Mouse (Mus musculus) olfactory bulb, adult 2 months (tissue): ENCODE results near the gene Stkld1.

Experiments used
- CTCF ChIP-seq: fragments of 200-500 bp; IDR thresholded peaks from 2 replicates; pipeline ENCODE4 v1.5.1; 2012; ENCODE audit warnings: low read depth, mild to moderate bottlenecking, low read length, moderate library complexity; ENCODE audit not compliant: insufficient read depth
- POLR2A ChIP-seq: fragments of 200-500 bp; IDR thresholded peaks from 2 replicates; pipeline ENCODE4 v1.6.1; 2012; ENCODE audit warnings: mild to moderate bottlenecking, low read depth, low read length, moderate library complexity; ENCODE audit not compliant: insufficient read depth

- TF ChIP-seq POLR2A (no peak), CTCF (no peak)
These were observed 60.1 kb downstream of the Stkld1 start for GRCm38 (mm10) chr2:26993936-26994335.
